Mouse (Mus musculus) embryonic fibroblast, embryonic 13.5 days (primary cell): ENCODE results near the gene Stat3. TPM values are rescaled to one million over a fixed set of nuclear protein-coding genes. Genes with fewer than 3 reads are reported as not detected.

Experiments used
- H3K27ac ChIP-seq: 2 replicates; pipeline ENCODE4 v1.5.1; 2012; ENCODE audit warnings: low read length, control low read depth, inconsistent platforms; ENCODE audit not compliant: insufficient read depth
- H3K4me1 ChIP-seq: 2 replicates; pipeline ENCODE4 v1.6.1; 2011; ENCODE audit warnings: low read length; ENCODE audit not compliant: control insufficient read depth, insufficient read depth
- H3K4me3 ChIP-seq: 2 replicates; pipeline ENCODE4 v1.5.1; 2011; ENCODE audit warnings: mild to moderate bottlenecking, control low read depth, low read length; ENCODE audit not compliant: insufficient read depth
- CTCF ChIP-seq: IDR thresholded peaks from 2 replicates; pipeline ENCODE4 v1.5.1; 2011; ENCODE audit warnings: mild to moderate bottlenecking, control low read depth, low read length, moderate library complexity, borderline replicate concordance; ENCODE audit not compliant: insufficient read depth
- POLR2A ChIP-seq: IDR thresholded peaks from 2 replicates; pipeline ENCODE4 v1.6.1; 2011; ENCODE audit warnings: low read depth, mild to moderate bottlenecking, control low read depth, low read length, moderate library complexity
- polyA plus RNA-seq: library from polyadenylated mRNA; stranded (reverse); fragments of >200 nt; gene quantifications from 2 replicates; pipeline ENCODE4 v1.2.4, GENCODE M21; 2011; ENCODE audit warnings: low read depth; ENCODE audit not compliant: missing spikeins, insufficient read length

Stat3 gene
- polyA plus RNA-seq, 1 experiment, result 158 TPM

- H3K4me3 ChIP-seq, result no peak overlapping the region
- TF ChIP-seq POLR2A (no peak), CTCF (peak; percentile 51; the same call in 1 of the 2 replicates)
- peaks cover 20% of the 10 kb centered on the region for H3K4me1 ChIP-seq
- H3K27ac ChIP-seq, result no peak overlapping the region
Measured at GRCm38 (mm10) chr11:100957244-100957643, 17.9 kb upstream of the Stat3 start.

- H3K4me1 ChIP-seq, result peaks cover 6% of the 10 kb centered on the region; the same call in 1 of the 2 replicates
- TF ChIP-seq POLR2A (no peak), CTCF (no peak)
- no peak overlapping the region for H3K27ac ChIP-seq
- H3K4me3 ChIP-seq, result no peak overlapping the region
Measured at GRCm38 (mm10) chr11:100949540-100949939, 10.2 kb upstream of the Stat3 start.

GRCm38 (mm10) chr11:100948317-100948716 is 9.0 kb upstream of the Stat3 start:
- Histone ChIP-seq H3K27ac (no peak overlapping the region), H3K4me3 (no peak overlapping the region), H3K4me1 (peaks cover 6% of the 10 kb centered on the region; the same call in 1 of the 2 replicates)
- no peak for TF ChIP-seq CTCF
- no peak for TF ChIP-seq POLR2A

- Histone ChIP-seq H3K4me1 (peaks cover 6% of the 10 kb centered on the region; the same call in 1 of the 2 replicates), H3K27ac (no peak overlapping the region), H3K4me3 (no peak overlapping the region)
- TF ChIP-seq POLR2A (no peak), CTCF (no peak)
Measured at GRCm38 (mm10) chr11:100947548-100947947, 8.2 kb upstream of the Stat3 start.

GRCm38 (mm10) chr11:100946862-100947261 is 7.5 kb upstream of the Stat3 start:
- Histone ChIP-seq H3K4me1 (peaks cover under 1% of the 10 kb centered on the region; the same call in 1 of the 2 replicates), H3K4me3 (no peak overlapping the region), H3K27ac (no peak overlapping the region)
- TF ChIP-seq CTCF (no peak), POLR2A (no peak)

GRCm38 (mm10) chr11:100942388-100942787 is 3.0 kb upstream of the Stat3 start:
- no peak overlapping the region for H3K27ac ChIP-seq
- TF ChIP-seq POLR2A (no peak), CTCF (no peak)
- no peak overlapping the region for H3K4me3 ChIP-seq
- H3K4me1 ChIP-seq, result peaks cover 2% of the 10 kb centered on the region; the same call in 1 of the 2 replicates

DNA sequence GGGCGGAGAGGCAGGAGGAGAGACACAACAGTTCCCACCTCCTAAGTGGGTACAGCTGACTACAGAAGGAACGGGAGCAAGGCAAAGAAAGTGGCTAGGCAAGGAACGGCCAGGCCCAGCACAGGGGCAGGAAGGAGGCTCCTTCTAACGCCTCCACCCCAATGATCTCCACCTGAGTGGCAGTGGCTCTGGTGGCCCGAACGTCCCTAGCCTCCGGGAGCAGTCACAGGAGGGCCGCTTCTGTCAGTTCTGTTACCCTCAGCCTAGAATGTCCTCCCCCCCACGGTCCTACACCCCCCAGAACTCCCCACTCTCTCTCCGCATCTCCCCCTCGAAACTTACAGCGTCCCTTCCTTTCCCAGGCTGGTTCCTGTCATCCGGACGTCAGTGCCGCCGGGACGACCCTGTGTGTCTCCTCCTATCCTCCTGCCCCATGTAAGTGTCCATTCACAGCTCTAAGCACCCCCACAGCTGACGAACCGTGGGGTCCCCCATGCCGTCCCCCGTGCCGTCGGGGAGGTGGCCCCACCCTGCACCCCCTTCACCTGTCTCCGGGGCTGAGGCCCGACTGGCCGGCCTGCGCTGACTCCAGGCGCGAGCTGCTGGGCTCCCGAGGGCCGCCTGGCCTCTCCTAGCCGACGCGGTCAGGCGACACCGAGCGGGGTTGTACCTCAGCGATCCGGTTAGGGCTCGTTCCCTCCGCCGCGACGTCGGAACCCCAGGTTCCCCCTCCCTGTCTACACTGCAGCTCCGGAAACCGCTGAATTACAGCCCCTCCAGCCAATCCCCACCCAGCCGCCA is 429 bp downstream of the Stat3 start:
- H3K4me1 ChIP-seq, result peaks cover 13% of the 10 kb centered on the region
- peak overlapping the region; percentile 67 for H3K4me3 ChIP-seq
- peak overlapping the region; percentile 71 for H3K27ac ChIP-seq
- TF ChIP-seq POLR2A (peak; percentile 95), CTCF (no peak)

DNA sequence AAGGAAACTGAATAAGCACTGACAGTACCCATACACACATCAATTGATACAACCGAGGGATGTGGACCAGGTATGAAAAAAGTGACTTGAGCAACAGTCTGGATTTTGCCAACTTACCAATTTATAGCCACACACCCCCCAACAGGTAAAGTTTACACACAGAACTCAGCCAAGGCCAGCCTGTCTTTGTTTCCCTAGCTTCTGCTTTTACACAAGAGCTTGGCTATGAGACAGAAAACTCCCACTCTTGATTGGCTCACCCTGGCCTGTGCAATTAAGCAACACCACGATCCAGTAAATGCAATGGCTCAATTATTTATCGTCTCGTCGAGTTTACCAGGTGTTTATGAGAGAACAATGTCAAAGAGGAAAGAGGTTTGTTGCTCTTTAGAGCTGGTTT is 1.2 kb downstream of the Stat3 start:
- TF ChIP-seq POLR2A, result no peak
- no peak for TF ChIP-seq CTCF
- peak overlapping the region; percentile 94 for H3K4me3 ChIP-seq
- peaks cover 13% of the 10 kb centered on the region for H3K4me1 ChIP-seq
- peak overlapping the region; percentile 81 for H3K27ac ChIP-seq

GRCm38 (mm10) chr11:100937295-100937694 is 2.0 kb downstream of the Stat3 start:
- TF ChIP-seq CTCF, result no peak
- TF ChIP-seq POLR2A, result no peak
- Histone ChIP-seq H3K4me1 (peaks cover 13% of the 10 kb centered on the region), H3K27ac (no peak overlapping the region), H3K4me3 (peak overlapping the region; percentile 94)

DNA sequence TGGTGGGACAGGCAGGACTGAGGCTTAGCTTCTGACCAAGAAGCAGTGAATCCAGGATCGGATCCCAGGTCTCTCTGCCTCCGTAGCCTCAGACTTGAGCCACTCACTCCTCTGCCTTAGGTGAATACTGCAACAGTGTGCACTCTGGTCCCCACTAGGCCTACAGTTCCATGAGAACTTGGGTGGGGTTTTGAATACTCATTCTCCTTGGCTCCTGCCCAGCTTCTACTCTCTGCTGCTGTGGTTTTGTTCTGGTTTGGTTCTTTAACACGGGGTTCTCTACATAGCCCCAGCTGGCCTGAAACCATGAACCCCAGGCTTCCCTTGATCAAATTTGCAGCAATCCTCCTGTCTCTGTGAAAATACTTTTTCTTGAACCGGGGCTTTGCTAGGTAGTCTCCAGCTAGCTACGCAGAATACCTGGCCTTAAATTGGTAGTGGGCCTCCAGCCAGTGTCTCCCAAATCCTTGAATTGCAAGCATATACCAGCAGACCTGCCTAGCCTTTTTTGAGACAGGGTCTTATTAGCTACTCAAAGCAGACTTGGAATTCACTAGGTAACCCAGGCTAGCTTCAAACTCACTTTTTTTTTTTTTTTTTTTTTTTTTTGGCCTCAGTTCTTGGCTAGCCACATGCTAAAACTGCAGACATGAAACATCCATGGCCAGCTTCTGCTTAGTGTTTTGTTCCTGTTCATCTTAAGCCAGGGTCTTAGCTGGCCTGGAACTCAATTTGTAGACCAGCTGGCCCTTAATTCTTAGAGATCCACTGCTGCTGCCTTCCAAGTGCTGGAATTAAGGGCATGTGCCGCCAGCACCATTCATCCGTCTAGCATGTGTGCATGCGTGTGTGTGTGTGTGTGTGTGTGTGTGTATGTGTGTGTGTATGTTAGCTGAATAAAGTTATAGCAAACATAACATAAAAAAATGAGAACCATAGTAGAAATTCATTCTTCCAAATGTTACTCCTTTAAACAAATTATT is 3.7 kb downstream of the Stat3 start:
- Histone ChIP-seq H3K4me1 (peaks cover 13% of the 10 kb centered on the region), H3K4me3 (0 out of 2 replicates have a peak overlapping the region, but pooled peaks have one; percentile 4), H3K27ac (peak overlapping the region; percentile 75)
- no peak for TF ChIP-seq CTCF
